In genomic region chr1:194665715-194666114, GRCm38 (mm10) we compare ENCODE assay signal across 28 mouse cellular contexts. TPM values are rescaled to one million over a fixed set of nuclear protein-coding genes. Genes with fewer than 3 reads are reported as not detected.
DNase-seq lines count a peak whose midpoint lies in the region; ATAC-seq lines count a peak whose summit lies in the region.
"Had no signal": no experiment of that assay in that cellular context is flagged by ENCODE, and none has a peak within 500 bp of the region (broad histone marks: within the 10 kb centered on the region; RNA-seq: fewer than 3 reads in every experiment).

No protein-coding gene starts in this region.

- H3K9ac ChIP-seq in hindbrain, embryonic 13.5 days, result no peak overlapping the region
- H3K9ac ChIP-seq in hindbrain, embryonic 14.5 days, result no peak overlapping the region
- no peak overlapping the region for H3K9ac ChIP-seq in neural tube, embryonic 11.5 days (ENCODE audit: low read length)
- H3K9ac ChIP-seq in neural tube, embryonic 14.5 days (replicated peaks; ENCODE audit: low read depth, low read length), result no peak overlapping the region
- H3K9ac ChIP-seq: embryonic facial prominence, embryonic 13.5 days; embryonic facial prominence, embryonic 15.5 days; forebrain, embryonic 12.5 days had no signal

- whole genome bisulfite sequencing in hindbrain, embryonic 13.5 days, result 80% methylated on average over 3 of the region's 3 CpGs
- 69% methylated on average over 3 of the region's 3 CpGs for WGBS in hindbrain, embryonic 14.5 days
- 38% methylated on average over 3 of the region's 3 CpGs for WGBS in neural tube, embryonic 11.5 days
- WGBS in neural tube, embryonic 14.5 days, result 22% methylated on average over 3 of the region's 3 CpGs

- DNase-seq in hindbrain, embryonic 14.5 days (ENCODE audit: low spot score), result no peak
- no peak for DNase-seq in neural tube, embryonic 11.5 days (ENCODE audit: low spot score)
- no peak for DNase-seq in neural tube, embryonic 10.5 days (ENCODE audit: extremely low spot score, low spot score)
- DNase-seq in retina, postnatal 1 day, result no peak
- no peak for DNase-seq in cerebellum, postnatal 14 days
- DNase-seq: adrenal gland, adult 8-10 months; adrenal gland, postnatal 14 days; adrenal gland, postnatal 36 days; B cell, adult 2 months; cerebellum, adult 11-12 months; cerebellum, adult 2 months; cerebellum, adult 9-10 months; cerebellum, postnatal 10 days; cerebellum, postnatal 36 days; embryo, embryonic 11 days had no signal

- no peak for ATAC-seq in hindbrain, embryonic 13.5 days (ENCODE audit: low FRiP score)
- no peak for ATAC-seq in hindbrain, embryonic 14.5 days (ENCODE audit: low FRiP score)
- ATAC-seq in neural tube, embryonic 11.5 days (ENCODE audit: insufficient read depth, low FRiP score, low TSS enrichment), result peak; percentile 58; the same call in 1 of the 2 replicates
- ATAC-seq in neural tube, embryonic 14.5 days (ENCODE audit: low read depth), result peak; percentile 84
- ATAC-seq: activated CD4-positive, CD25-positive, alpha-beta regulatory T cell, adult 4 months; CD4-positive, CD25-positive, alpha-beta regulatory T cell, adult 4 months; forebrain, embryonic 14.5 days; Patski had no signal

- no peaks in the 10 kb centered on the region for H3K9me3 ChIP-seq in hindbrain, embryonic 13.5 days
- H3K9me3 ChIP-seq in hindbrain, embryonic 14.5 days (ENCODE audit: control insufficient read depth, low read length), result no peaks in the 10 kb centered on the region
- H3K9me3 ChIP-seq in neural tube, embryonic 11.5 days (ENCODE audit: control insufficient read depth, low read length), result no peaks in the 10 kb centered on the region
- H3K9me3 ChIP-seq in neural tube, embryonic 14.5 days (ENCODE audit: control insufficient read depth, low read length), result no peaks in the 10 kb centered on the region
- H3K9me3 ChIP-seq: embryonic facial prominence, embryonic 13.5 days; embryonic facial prominence, embryonic 15.5 days; forebrain, embryonic 10.5 days; forebrain, embryonic 12.5 days; G1E had no signal

- H3K36me3 ChIP-seq in hindbrain, embryonic 13.5 days, result peaks cover 18% of the 10 kb centered on the region
- peaks cover 8% of the 10 kb centered on the region for H3K36me3 ChIP-seq in hindbrain, embryonic 14.5 days (replicated peaks; ENCODE audit: control insufficient read depth, insufficient read depth)
- H3K36me3 ChIP-seq in neural tube, embryonic 11.5 days (ENCODE audit: control insufficient read depth, insufficient read depth, low read length), result no peaks in the 10 kb centered on the region
- no peaks in the 10 kb centered on the region for H3K36me3 ChIP-seq in neural tube, embryonic 14.5 days (ENCODE audit: control insufficient read depth, insufficient read depth, low read length)
- H3K36me3 ChIP-seq: embryonic facial prominence, embryonic 15.5 days; forebrain, embryonic 10.5 days; G1E had no signal

- H3K27ac ChIP-seq in hindbrain, embryonic 13.5 days, result peak overlapping the region; percentile 50; the same call in 1 of the 2 replicates
- H3K27ac ChIP-seq in hindbrain, embryonic 14.5 days, result no peak overlapping the region
- H3K27ac ChIP-seq in neural tube, embryonic 11.5 days (ENCODE audit: low read depth, low read length), result no peak overlapping the region
- no peak overlapping the region for H3K27ac ChIP-seq in neural tube, embryonic 14.5 days (ENCODE audit: low read depth, low read length)
- H3K27ac ChIP-seq: embryonic facial prominence, embryonic 13.5 days; embryonic facial prominence, embryonic 15.5 days; forebrain, embryonic 10.5 days; forebrain, embryonic 12.5 days had no signal

- no peak overlapping the region for H3K4me3 ChIP-seq in hindbrain, embryonic 13.5 days
- no peak overlapping the region for H3K4me3 ChIP-seq in hindbrain, embryonic 14.5 days (replicated peaks; ENCODE audit: low read length)
- H3K4me3 ChIP-seq in neural tube, embryonic 11.5 days (ENCODE audit: low read depth, low read length), result no peak overlapping the region
- no peak overlapping the region for H3K4me3 ChIP-seq in neural tube, embryonic 14.5 days (ENCODE audit: low read depth, low read length)
- H3K4me3 ChIP-seq: embryonic facial prominence, embryonic 13.5 days; embryonic facial prominence, embryonic 15.5 days; erythroblast, embryonic 14.5 days; forebrain, embryonic 10.5 days; forebrain, embryonic 12.5 days had no signal

- H3K4me1 ChIP-seq in hindbrain, embryonic 13.5 days (replicated peaks), result peaks cover 26% of the 10 kb centered on the region
- H3K4me1 ChIP-seq in hindbrain, embryonic 14.5 days (replicated peaks; ENCODE audit: control insufficient read depth, insufficient read depth, low read length), result peaks cover 21% of the 10 kb centered on the region; the same call in 1 of the 2 replicates
- H3K4me1 ChIP-seq in neural tube, embryonic 11.5 days (ENCODE audit: control insufficient read depth, insufficient read depth, low read length), result peaks cover 3% of the 10 kb centered on the region; the same call in 1 of the 2 replicates
- peaks cover 34% of the 10 kb centered on the region for H3K4me1 ChIP-seq in neural tube, embryonic 14.5 days (ENCODE audit: control insufficient read depth, insufficient read depth, low read length)
- H3K4me1 ChIP-seq: embryonic facial prominence, embryonic 13.5 days; embryonic facial prominence, embryonic 15.5 days had no signal

- H3K27me3 ChIP-seq in hindbrain, embryonic 13.5 days, result no peaks in the 10 kb centered on the region
- no peaks in the 10 kb centered on the region for H3K27me3 ChIP-seq in hindbrain, embryonic 14.5 days (ENCODE audit: control insufficient read depth, insufficient read depth, low read length)
- no peaks in the 10 kb centered on the region for H3K27me3 ChIP-seq in neural tube, embryonic 11.5 days (ENCODE audit: control insufficient read depth, insufficient read depth, low read length)
- no peaks in the 10 kb centered on the region for H3K27me3 ChIP-seq in neural tube, embryonic 14.5 days (ENCODE audit: control insufficient read depth, insufficient read depth, low read length)
- H3K27me3 ChIP-seq: CH12.LX; embryonic facial prominence, embryonic 13.5 days; embryonic facial prominence, embryonic 15.5 days; forebrain, embryonic 12.5 days; Patski had no signal

- no peak overlapping the region for H3K4me2 ChIP-seq in hindbrain, embryonic 13.5 days
- no peak overlapping the region for H3K4me2 ChIP-seq in hindbrain, embryonic 14.5 days (replicated peaks)
- H3K4me2 ChIP-seq in neural tube, embryonic 11.5 days (ENCODE audit: low read depth), result no peak overlapping the region
- H3K4me2 ChIP-seq in neural tube, embryonic 14.5 days (ENCODE audit: low read depth, low read length), result no peak overlapping the region
- H3K4me2 ChIP-seq: embryonic facial prominence, embryonic 13.5 days; embryonic facial prominence, embryonic 15.5 days; forebrain, embryonic 12.5 days had no signal

RNA-seq across cellular contexts. Expression of gene Plxna2, which starts 47.7 kb away (rescaled TPM):
- polyA plus RNA-seq in hindbrain, embryonic 13.5 days (2015; fragmentation: Nextera tagmentation; extraction: Ambion mirVana), result 36.1 and 36.5 TPM in 2 replicates
- 44.4 and 48.3 TPM in 2 replicates for polyA plus RNA-seq in hindbrain, embryonic 14.5 days (2014; fragmentation: Nextera tagmentation; extraction: Ambion mirVana)
- polyA plus RNA-seq in neural tube, embryonic 11.5 days (2014; fragmentation: Nextera tagmentation; extraction: Ambion mirVana), result 24.6 and 26.4 TPM in 2 replicates
- polyA plus RNA-seq in neural tube, embryonic 14.5 days (2014; fragmentation: Nextera tagmentation; extraction: Ambion mirVana), result 76.0 and 79.2 TPM in 2 replicates
- polyA plus RNA-seq: activated CD4-positive, CD25-positive, alpha-beta regulatory T cell, adult 4 months; CD4-positive, CD25-positive, alpha-beta regulatory T cell, adult 4 months; G1E had no signal

Comparison
In these comparisons a context has a peak if more than half of its experiments do, and no peak if none do; other contexts are left out.
1. ATAC-seq: peak in neural tube, embryonic 11.5 days (single experiment) and neural tube, embryonic 14.5 days (single experiment); none in hindbrain, embryonic 13.5 days (single experiment) and hindbrain, embryonic 14.5 days (single experiment).